Mouse (Mus musculus): ENCODE data around the gene Spopl.

DNA sequence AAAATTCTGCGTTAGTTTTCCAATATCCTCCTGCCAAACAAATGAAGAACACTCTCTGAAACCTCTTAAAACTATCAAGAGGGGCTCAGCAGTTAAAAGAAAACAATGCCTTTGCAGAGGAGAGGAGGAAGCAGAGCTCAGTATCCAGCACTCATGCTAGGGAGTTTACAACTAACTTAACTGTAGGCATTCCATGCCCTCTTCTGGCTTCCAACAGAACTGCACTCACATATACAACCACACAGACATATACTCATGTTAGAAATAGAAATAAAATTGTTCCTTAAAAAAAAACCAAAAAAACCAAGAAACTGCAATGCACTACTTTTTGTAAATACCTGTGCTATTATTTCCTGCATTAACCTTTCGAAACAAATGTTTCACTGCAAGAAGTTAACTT, 12.7 kb downstream of the Spopl start:
- TF ChIP-seq EP300 (IDR thresholded peaks at IDR 0.05; ENCODE audit: low read depth): no peak
- no peak for TF ChIP-seq CTCF (IDR thresholded peaks at IDR 0.05; ENCODE audit: low read depth)

Data from heart, postnatal 0 days (tissue).